Mouse (Mus musculus): ENCODE measurements around the gene Muc1.

The Muc1 gene

DNA sequence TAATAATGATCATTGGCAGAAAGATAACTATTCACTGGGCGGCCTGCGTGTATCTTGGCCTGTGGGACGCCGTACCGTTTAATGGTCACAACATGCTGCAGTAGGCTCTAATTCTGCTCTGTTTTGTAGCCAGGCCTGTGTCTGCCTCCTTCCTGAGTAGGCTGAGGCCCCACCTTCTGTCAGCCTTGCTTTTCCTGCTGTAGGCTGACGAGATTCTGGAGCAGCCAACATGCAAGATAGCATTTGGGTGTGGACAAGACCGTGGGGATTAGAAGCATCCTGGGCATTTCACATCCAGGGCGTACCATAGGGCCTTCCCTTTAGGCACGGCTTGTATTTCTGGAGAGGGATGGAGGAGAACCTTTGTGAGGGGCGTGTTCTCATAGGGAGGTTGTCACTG, 33.6 kb downstream of the Muc1 start:
- in situ Hi-C loops (cut with MboI; ENCODE audit: low sequenced_read_pairs): no loop called here

DNA sequence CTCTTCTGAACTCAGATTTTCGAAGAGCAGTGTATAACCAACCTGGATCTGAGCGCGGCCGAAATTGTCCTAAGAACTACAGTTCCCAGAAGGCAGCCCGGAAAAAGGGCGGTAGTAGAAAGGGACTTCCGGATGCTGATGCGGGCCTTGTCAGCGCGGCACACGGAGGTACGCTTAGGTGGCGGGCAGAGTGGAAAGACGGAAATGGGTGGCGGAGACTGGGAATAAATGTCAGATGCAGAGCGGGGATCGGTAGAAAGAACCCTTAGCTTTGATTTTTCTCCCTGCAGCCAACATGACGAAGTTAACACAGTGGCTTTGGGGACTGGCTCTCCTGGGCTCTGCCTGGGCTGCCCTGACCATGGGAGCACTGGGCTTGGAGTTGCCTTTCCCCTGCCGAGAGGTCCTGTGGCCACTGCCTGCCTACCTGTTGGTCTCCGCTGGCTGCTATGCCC, 37.6 kb downstream of the Muc1 start:
- in situ Hi-C loops (cut with MboI; ENCODE audit: low sequenced_read_pairs): no loop called here

DNA sequence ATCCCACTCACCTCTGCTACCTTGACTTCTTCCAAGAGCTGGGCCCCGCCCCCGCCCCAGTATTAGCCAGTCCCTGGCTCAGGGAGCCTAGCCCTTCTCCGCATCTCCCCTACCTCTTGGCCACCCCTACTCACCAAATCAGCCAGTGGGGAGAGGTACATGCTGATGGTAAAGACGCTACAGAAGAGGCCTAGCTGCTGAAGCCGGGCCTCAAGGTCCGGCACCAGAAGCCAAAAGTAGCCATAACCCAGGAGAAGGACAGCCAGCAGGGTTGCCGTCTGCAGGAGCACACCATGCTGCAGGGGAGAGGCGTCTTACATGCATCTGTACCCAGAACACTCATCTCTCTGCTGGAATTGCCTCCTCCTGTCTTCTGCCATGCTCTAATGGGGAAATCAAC, 40.1 kb downstream of the Muc1 start:
- in situ Hi-C loops (cut with MboI; ENCODE audit: low sequenced_read_pairs): no loop called here

GRCm38 (mm10) chr3:89270051-89270755, 41.3 kb downstream of the Muc1 start, which contains the start of gene Slc50a1:
Slc50a1 (minus strand) TSS chr3:89270570.
- in situ Hi-C loops (cut with MboI; ENCODE audit: low sequenced_read_pairs): no loop called here

- in situ Hi-C loops (cut with MboI; ENCODE audit: low sequenced_read_pairs): no loop called here
Measured at GRCm38 (mm10) chr3:89270891-89271290, 42.0 kb downstream of the Muc1 start.

DNA sequence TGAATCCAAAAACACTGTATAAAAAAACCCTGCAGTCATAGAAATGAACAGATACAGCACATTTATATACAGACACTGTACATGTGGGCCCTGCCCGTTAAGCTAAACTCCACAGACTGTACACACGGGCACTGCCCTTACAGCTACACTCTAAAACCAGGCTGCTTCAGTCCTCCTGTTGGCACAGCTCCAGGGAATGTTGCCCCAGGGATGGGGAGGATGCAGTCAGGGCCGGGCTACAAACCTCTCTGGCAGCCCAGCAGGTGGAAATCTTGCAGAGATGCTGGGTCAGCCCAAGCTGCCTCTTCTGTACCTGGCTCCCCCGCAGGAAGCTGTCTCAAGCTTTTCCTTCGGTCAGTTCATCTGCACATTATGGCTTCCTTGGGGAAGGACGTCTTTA, 42.9 kb downstream of the Muc1 start:
- in situ Hi-C loops (cut with MboI; ENCODE audit: low sequenced_read_pairs): no loop called here

DNA sequence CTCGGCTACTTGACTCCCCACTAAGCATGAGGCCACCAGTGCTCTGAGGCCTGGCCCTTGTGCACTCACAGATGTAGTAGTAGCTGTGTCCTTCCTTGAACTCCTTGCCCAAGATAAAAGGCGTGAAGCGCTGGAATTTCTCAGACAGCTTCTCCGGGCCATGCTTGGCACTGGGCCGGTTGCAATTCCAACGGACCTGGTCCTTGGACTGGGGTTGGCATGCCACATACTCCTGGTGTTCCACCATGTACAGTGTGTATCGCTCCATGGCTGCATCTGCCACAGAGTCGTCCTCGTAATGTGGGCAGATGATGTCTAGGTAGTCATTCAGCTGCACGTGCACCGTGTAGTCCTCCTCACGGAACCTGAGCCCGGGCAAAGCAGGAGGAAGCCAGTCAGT, 47.2 kb downstream of the Muc1 start:
- in situ Hi-C loops (cut with MboI; ENCODE audit: low sequenced_read_pairs): no loop called here

DNA sequence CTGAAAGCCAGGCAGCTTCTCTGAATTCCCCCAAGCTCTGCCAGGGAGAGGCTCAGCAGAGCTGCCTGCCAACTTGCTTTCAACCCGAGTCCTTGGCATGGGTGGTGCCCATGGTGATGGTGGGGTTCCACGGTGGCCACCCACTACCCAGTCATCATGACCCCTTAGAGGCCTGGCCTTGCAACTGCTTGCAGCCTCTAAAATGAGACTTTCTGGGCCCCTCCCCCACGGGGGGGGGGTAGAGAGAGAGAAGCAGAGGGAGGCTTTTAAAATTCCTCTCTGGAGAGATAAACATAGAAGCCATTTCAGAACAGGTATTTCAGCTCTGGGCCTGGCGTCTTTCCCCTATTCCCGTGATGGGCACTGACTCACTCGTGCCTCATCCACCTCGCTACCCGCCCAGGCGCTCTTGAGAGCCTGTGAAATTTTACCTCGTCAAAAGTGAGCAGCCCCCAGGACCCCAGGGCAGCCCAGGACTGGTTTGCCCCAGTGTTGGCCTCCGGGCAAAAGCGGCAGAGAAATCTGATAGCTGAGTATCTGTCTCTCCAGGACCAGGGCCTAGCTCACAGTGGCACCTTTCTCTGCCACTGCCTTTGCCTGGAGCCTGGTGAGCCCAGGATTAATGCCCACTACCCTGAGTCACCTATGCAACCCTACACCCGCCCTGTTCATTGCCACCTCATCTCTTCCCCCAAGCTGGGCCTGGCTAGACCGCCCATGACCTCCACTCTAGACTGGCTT, 48.6 kb downstream of the Muc1 start:
- in situ Hi-C loops (cut with MboI; ENCODE audit: low sequenced_read_pairs): no loop called here

GRCm38 (mm10) chr3:89278107-89278506, 49.2 kb downstream of the Muc1 start:
- in situ Hi-C loops (cut with MboI; ENCODE audit: low sequenced_read_pairs): no loop called here

DNA sequence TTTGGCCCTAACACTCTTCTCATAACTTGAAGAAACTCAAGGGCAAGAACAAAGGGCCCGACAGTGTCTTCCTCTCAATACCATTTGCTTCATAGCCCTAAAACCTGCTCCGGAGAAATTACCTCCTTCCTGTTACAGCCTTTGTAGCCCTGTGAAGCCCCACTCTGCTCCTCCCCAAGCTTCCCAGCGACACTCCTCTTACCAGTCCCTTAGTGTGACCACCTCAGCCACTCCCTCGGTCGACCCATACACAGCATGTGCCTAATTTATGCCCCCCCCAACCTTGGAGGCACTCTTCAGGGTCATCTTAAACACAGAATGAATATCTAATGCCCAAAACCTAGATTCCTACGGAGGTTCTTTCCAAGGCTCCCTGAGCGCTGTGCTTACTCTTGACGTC, 49.8 kb downstream of the Muc1 start:
- in situ Hi-C loops (cut with MboI; ENCODE audit: low sequenced_read_pairs): no loop called here

DNA sequence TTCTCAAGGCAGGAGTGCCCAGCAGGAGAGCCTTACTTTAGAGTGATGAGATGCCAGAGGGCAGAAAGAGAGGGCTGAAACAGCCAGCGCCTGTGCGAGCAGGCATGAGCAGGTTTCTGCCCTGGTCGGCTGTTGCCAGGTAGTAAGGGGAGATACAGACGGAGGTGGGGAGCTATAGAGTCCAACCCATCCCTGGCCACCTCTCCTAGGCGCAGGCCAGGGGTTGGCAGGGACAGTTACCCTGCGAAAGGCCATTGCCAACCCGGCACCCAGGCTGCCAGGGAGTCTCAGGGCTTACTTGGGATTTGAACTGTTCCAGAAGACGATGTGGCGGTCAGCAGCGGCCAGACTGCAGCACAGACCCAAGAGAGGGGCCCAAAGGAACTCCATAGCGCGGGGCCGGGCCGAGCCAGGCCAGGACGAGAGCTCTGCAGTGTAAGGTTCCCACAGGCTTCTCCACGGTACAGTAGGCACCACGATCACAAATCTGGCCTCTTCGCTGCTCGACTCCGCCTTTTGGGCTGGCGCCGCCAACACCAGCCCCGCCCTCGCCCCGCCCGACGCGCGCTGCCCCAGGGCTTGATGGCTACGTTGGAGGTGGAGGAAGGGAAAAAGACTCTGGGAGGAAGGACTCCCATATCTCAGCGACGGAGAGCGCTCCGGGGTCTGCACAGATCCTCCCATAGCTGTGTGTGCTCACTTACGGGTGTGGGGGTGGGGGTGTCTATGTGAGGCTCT, 50.5 kb downstream of the Muc1 start:
- in situ Hi-C loops (cut with MboI; ENCODE audit: low sequenced_read_pairs): no loop called here

DNA sequence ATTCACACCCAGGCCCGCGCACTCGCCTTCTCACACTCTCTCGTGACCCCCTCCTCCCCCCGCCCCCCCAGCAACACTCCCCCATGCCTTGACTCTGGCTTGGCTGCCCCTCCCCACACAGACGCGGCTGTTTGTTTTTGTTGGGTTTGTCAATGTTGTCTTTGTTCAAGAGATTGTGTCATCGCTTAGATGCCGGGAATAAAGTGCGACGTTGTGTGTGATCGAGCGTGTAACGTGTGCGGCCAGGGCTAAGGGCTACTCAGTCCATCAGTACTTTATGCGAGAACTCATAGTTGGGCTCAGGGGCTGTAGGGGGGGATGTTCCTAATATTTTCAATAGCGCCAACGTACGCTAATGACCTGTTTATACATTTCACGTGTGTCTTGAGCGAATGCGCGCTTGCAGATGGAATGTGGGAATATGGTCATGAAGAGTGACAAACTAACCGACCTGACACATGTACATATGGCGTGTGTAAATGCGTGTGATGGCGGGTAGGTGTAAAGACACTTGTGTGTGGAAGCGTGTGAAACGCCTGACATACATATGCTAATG, 51.3 kb downstream of the Muc1 start:
- in situ Hi-C loops (cut with MboI; ENCODE audit: low sequenced_read_pairs): loop anchor here (5.0 kb wide), 1 partner anchor 33 kb away; the partner anchor contains the start of genes Krtcap2 and Trim46

- in situ Hi-C loops (cut with MboI; ENCODE audit: low sequenced_read_pairs): loop anchor here (5.0 kb wide), 1 partner anchor 34 kb away; the partner anchor contains the start of genes Krtcap2 and Trim46
Measured at GRCm38 (mm10) chr3:89280606-89281511, 52.0 kb downstream of the Muc1 start, which contains the start of gene Efna1. Efna1 (minus strand) TSS chr3:89281142.

GRCm38 (mm10) chr3:89281579-89282290, 52.9 kb downstream of the Muc1 start:
- in situ Hi-C loops (cut with MboI; ENCODE audit: low sequenced_read_pairs): loop anchor here (5.0 kb wide), 1 partner anchor 34 kb away; the partner anchor contains the start of genes Krtcap2 and Trim46

GRCm38 (mm10) chr3:89282291-89282643, 53.4 kb downstream of the Muc1 start:
- in situ Hi-C loops (cut with MboI; ENCODE audit: low sequenced_read_pairs): loop anchor here (5.0 kb wide), 1 partner anchor 35 kb away; the partner anchor contains the start of genes Krtcap2 and Trim46

Measured in CH12F3 (cell line).